ENCODE assay signal across 27 mouse cellular contexts in genomic region chr7:120080177-120080576, GRCm38 (mm10). TPM values are rescaled to one million over a fixed set of nuclear protein-coding genes. Genes with fewer than 3 reads are reported as not detected.
DNase-seq lines count a peak whose midpoint lies in the region; ATAC-seq and TF ChIP-seq lines count a peak whose summit lies in the region.
"Had no signal": no experiment of that assay in that cellular context is flagged by ENCODE, and none has a peak within 500 bp of the region (broad histone marks: within the 10 kb centered on the region; RNA-seq: fewer than 3 reads in every experiment).

No protein-coding gene starts in this region.

- H3K4me3 ChIP-seq in lung, embryonic 14.5 days (ENCODE audit: low read depth, low read length) = no peak overlapping the region
- H3K4me3 ChIP-seq in lung, embryonic 16.5 days (ENCODE audit: low read length) = no peak overlapping the region
- no peak overlapping the region for H3K4me3 ChIP-seq in lung, postnatal 0 days (ENCODE audit: low read depth, low read length)
- H3K4me3 ChIP-seq: embryonic facial prominence, embryonic 13.5 days; embryonic facial prominence, embryonic 15.5 days; erythroblast, embryonic 14.5 days; forebrain, embryonic 10.5 days; forebrain, embryonic 12.5 days had no signal

- no peaks in the 10 kb centered on the region for H3K36me3 ChIP-seq in lung, embryonic 14.5 days (ENCODE audit: insufficient read depth)
- no peaks in the 10 kb centered on the region for H3K36me3 ChIP-seq in lung, embryonic 16.5 days (ENCODE audit: control insufficient read depth, insufficient read depth, low read length)
- H3K36me3 ChIP-seq in lung, postnatal 0 days (ENCODE audit: insufficient read depth, low read length) = no peaks in the 10 kb centered on the region
- H3K36me3 ChIP-seq: embryonic facial prominence, embryonic 13.5 days; embryonic facial prominence, embryonic 15.5 days; forebrain, embryonic 10.5 days; forebrain, embryonic 12.5 days; G1E had no signal

- DNase-seq in lung, embryonic 14.5 days = peak; percentile 40
- no peak for DNase-seq in lung, adult 18-20 months
- no peak for DNase-seq in lung, postnatal 0 days (ENCODE audit: low spot score)
- DNase-seq: adrenal gland, adult 8-10 months; adrenal gland, postnatal 14 days; adrenal gland, postnatal 36 days; cerebellum, adult 11 months; cerebellum, adult 18-20 months; cerebellum, adult 8-10 months; cerebellum, adult 9-11 months; cerebellum, postnatal 14 days; cerebellum, postnatal 36 days; embryo, embryonic 11 days had no signal

- H3K4me1 ChIP-seq in lung, embryonic 14.5 days (ENCODE audit: insufficient read depth) = no peaks in the 10 kb centered on the region
- no peaks in the 10 kb centered on the region for H3K4me1 ChIP-seq in lung, embryonic 16.5 days (replicated peaks; ENCODE audit: control insufficient read depth, insufficient read depth, low read length)
- H3K4me1 ChIP-seq in lung, postnatal 0 days (ENCODE audit: insufficient read depth, low read depth, low read length) = no peaks in the 10 kb centered on the region
- H3K4me1 ChIP-seq: embryonic facial prominence, embryonic 13.5 days; embryonic facial prominence, embryonic 15.5 days; forebrain, embryonic 10.5 days; forebrain, embryonic 12.5 days had no signal

- no peak for TF ChIP-seq EP300 in lung, postnatal 0 days (IDR thresholded peaks at IDR 0.05)

- no peak overlapping the region for H3K4me2 ChIP-seq in lung, embryonic 14.5 days
- no peak overlapping the region for H3K4me2 ChIP-seq in lung, embryonic 16.5 days (ENCODE audit: low read depth, low read length)
- no peak overlapping the region for H3K4me2 ChIP-seq in lung, postnatal 0 days (replicated peaks; ENCODE audit: low read depth, low read length)
- H3K4me2 ChIP-seq: embryonic facial prominence, embryonic 13.5 days; embryonic facial prominence, embryonic 15.5 days; forebrain, embryonic 12.5 days had no signal

- no peak for TF ChIP-seq CTCF in lung, embryonic 14.5 days (IDR thresholded peaks at IDR 0.05; ENCODE audit: low read depth)
- TF ChIP-seq CTCF in lung, postnatal 0 days (IDR thresholded peaks at IDR 0.05) = no peak

- no peak overlapping the region for H3K27ac ChIP-seq in lung, embryonic 14.5 days (ENCODE audit: low read depth)
- H3K27ac ChIP-seq in lung, embryonic 16.5 days (ENCODE audit: low read length) = no peak overlapping the region
- H3K27ac ChIP-seq in lung, postnatal 0 days (ENCODE audit: low read length) = no peak overlapping the region
- H3K27ac ChIP-seq: embryonic facial prominence, embryonic 13.5 days; embryonic facial prominence, embryonic 15.5 days; forebrain, embryonic 10.5 days; forebrain, embryonic 12.5 days had no signal

- 37% methylated on average over 3 of the region's 3 CpGs for WGBS in lung, embryonic 14.5 days
- 41% methylated on average over 3 of the region's 3 CpGs for WGBS in lung, embryonic 16.5 days
- WGBS in lung, postnatal 0 days = 41% methylated on average over 3 of the region's 3 CpGs

- no peaks in the 10 kb centered on the region for H3K27me3 ChIP-seq in lung, embryonic 14.5 days (ENCODE audit: insufficient read depth, low read length)
- H3K27me3 ChIP-seq in lung, embryonic 16.5 days (ENCODE audit: control insufficient read depth, insufficient read depth, low read depth, low read length) = no peaks in the 10 kb centered on the region
- H3K27me3 ChIP-seq in lung, postnatal 0 days (replicated peaks; ENCODE audit: insufficient read depth, low read length) = no peaks in the 10 kb centered on the region
- H3K27me3 ChIP-seq: embryonic facial prominence, embryonic 13.5 days; embryonic facial prominence, embryonic 15.5 days; forebrain, embryonic 12.5 days had no signal

- H3K9ac ChIP-seq in lung, embryonic 14.5 days = no peak overlapping the region
- no peak overlapping the region for H3K9ac ChIP-seq in lung, embryonic 16.5 days (ENCODE audit: low read length)
- no peak overlapping the region for H3K9ac ChIP-seq in lung, postnatal 0 days (replicated peaks; ENCODE audit: low read depth)
- H3K9ac ChIP-seq: embryonic facial prominence, embryonic 13.5 days; embryonic facial prominence, embryonic 15.5 days; forebrain, embryonic 12.5 days had no signal

- no peaks in the 10 kb centered on the region for H3K9me3 ChIP-seq in lung, embryonic 14.5 days (ENCODE audit: low read depth, low read length)
- H3K9me3 ChIP-seq in lung, embryonic 16.5 days (ENCODE audit: control insufficient read depth, low read length) = no peaks in the 10 kb centered on the region
- H3K9me3 ChIP-seq in lung, postnatal 0 days (ENCODE audit: low read length) = no peaks in the 10 kb centered on the region
- H3K9me3 ChIP-seq: embryonic facial prominence, embryonic 13.5 days; embryonic facial prominence, embryonic 15.5 days; forebrain, embryonic 10.5 days; forebrain, embryonic 12.5 days; G1E had no signal

- ATAC-seq in lung, embryonic 14.5 days (ENCODE audit: insufficient read depth) = peak; percentile 73
- ATAC-seq in lung, embryonic 16.5 days (ENCODE audit: low read depth) = peak; percentile 56; the same call in 1 of the 2 replicates
- no peak for ATAC-seq in lung, postnatal 0 days
- no peak for ATAC-seq in cerebellum, adult (ENCODE audit: insufficient number of reproducible peaks, low FRiP score, low TSS enrichment)
- ATAC-seq: activated CD4-positive, CD25-positive, alpha-beta regulatory T cell, adult 4 months; forebrain, embryonic 14.5 days; forebrain, embryonic 16.5 days; Patski had no signal

RNA-seq across cellular contexts. Expression of gene Dnah3, which starts 14.9 kb away (rescaled TPM):
- 0.05 TPM in 1 of 2 replicates, not detected in the other for polyA plus RNA-seq in lung, embryonic 14.5 days (2014; fragmentation: Nextera tagmentation; extraction: Ambion mirVana)
- polyA plus RNA-seq in lung, embryonic 16.5 days (2015; fragmentation: Nextera tagmentation; extraction: Ambion mirVana) = 1.2 and 2.8 TPM in 2 replicates
- polyA plus RNA-seq in lung, postnatal 0 days (2015; fragmentation: Nextera tagmentation; extraction: Ambion mirVana) = 2.9 and 3.2 TPM in 2 replicates
- polyA plus RNA-seq: C2C12; embryonic facial prominence, embryonic 11.5 days; embryonic facial prominence, embryonic 13.5 days; forebrain, embryonic 16.5 days; G1E; Patski had no signal

RNA-seq across cellular contexts. Expression of gene Tmem159, which starts 22.0 kb away (rescaled TPM):
- 33.5 and 36.1 TPM in 2 replicates for polyA plus RNA-seq in lung, embryonic 14.5 days (2014; fragmentation: Nextera tagmentation; extraction: Ambion mirVana)
- polyA plus RNA-seq in lung, embryonic 16.5 days (2015; fragmentation: Nextera tagmentation; extraction: Ambion mirVana) = 49.6 and 113 TPM in 2 replicates
- polyA plus RNA-seq in lung, postnatal 0 days (2015; fragmentation: Nextera tagmentation; extraction: Ambion mirVana) = 75.5 and 79.4 TPM in 2 replicates
- polyA plus RNA-seq: erythroblast, embryonic 14.5 days; G1E had no signal

Comparison
In these comparisons a context has a peak if more than half of its experiments do, and no peak if none do; other contexts are left out.
1. ATAC-seq: peak in lung, embryonic 14.5 days (single experiment) and lung, embryonic 16.5 days (single experiment); none in lung, postnatal 0 days (single experiment) and cerebellum, adult (single experiment).